Mouse (Mus musculus): ENCODE results near the gene Efna3.

Gene Efna3

GRCm38 (mm10) chr3:89330948-89331347 is 8.2 kb upstream of the Efna3 start:
- ChIA-PET POLR2A (interaction anchor here in 3 of 4 experiments (0.6 to 1.7 kb wide), 11 partner anchors 8 to 180 kb away, joined by 3 to 9 read pairs (median 3); partner anchors contain the start of genes Efna3 (in 1 of the 3), Hcn3 (in 1 of the 3) and Pbxip1 (in 1 of the 3)), CTCF (interaction anchor here in 3 of 4 experiments (0.5 to 2.0 kb wide), 8 partner anchors 8 to 194 kb away, joined by 3 to 9 read pairs (median 6); partner anchors contain the start of gene Adam15 (in 1 of the 3))

- POLR2A ChIA-PET, result interaction anchor here in 3 of 4 experiments (0.5 to 2.2 kb wide), 5 partner anchors 9 to 191 kb away, joined by 4 to 11 read pairs (median 9); partner anchors contain the start of genes Adam15 (in 1 of the 3) and Efna3 (in 1 of the 3)
- CTCF ChIA-PET, result interaction anchor here in 3 of 4 experiments (0.5 to 2.0 kb wide), 8 partner anchors 9 to 194 kb away, joined by 3 to 9 read pairs (median 6); partner anchors contain the start of gene Adam15 (in 1 of the 3)
Observed at GRCm38 (mm10) chr3:89330346-89330745, 7.6 kb upstream of the Efna3 start.

GRCm38 (mm10) chr3:89328623-89329022 is 5.9 kb upstream of the Efna3 start:
- CTCF ChIA-PET, result interaction anchor here (0.5 to 3.2 kb wide), 15 partner anchors 9 to 712 kb away, joined by 3 to 21 read pairs (median 4); partner anchors contain the start of gene Efna4 (in 1 of the 4)
- POLR2A ChIA-PET, result interaction anchor here (0.5 to 3.2 kb wide), 41 partner anchors 8 to 153 kb away, joined by 3 to 57 read pairs (median 3); partner anchors contain the start of genes Adam15 (in 2 of the 4), Efna4 (in 2 of the 4), Cks1b (in 1 of the 4) and Pbxip1 (in 1 of the 4)

- CTCF ChIA-PET, result interaction anchor here in 3 of 4 experiments (0.6 to 3.2 kb wide), 14 partner anchors 10 to 650 kb away, joined by 3 to 21 read pairs (median 4); partner anchors contain the start of gene Il6ra (in 1 of the 3)
- POLR2A ChIA-PET, result interaction anchor here in 3 of 4 experiments (0.6 to 3.2 kb wide), 22 partner anchors 7 to 965 kb away, joined by 3 to 57 read pairs (median 4); partner anchors contain the start of genes Adam15 (in 2 of the 3), Efna4 (in 2 of the 3), Flad1 (in 1 of the 3) and Gatad2b (in 1 of the 3)
Observed at GRCm38 (mm10) chr3:89327371-89327870, 4.7 kb upstream of the Efna3 start.

GRCm38 (mm10) chr3:89325882-89326281 is 3.1 kb upstream of the Efna3 start:
- CTCF ChIA-PET, result no interaction called here

GRCm38 (mm10) chr3:89322131-89322500 is 649 bp downstream of the Efna3 start:
- ChIA-PET CTCF (interaction anchor here in 3 of 4 experiments (0.6 to 1.7 kb wide), 17 partner anchors 14 to 1002 kb away, joined by 3 to 9 read pairs (median 4); partner anchors contain the start of genes Efna4 (in 2 of the 3) and Hcn3 (in 1 of the 3)), POLR2A (interaction anchor here (0.6 to 3.9 kb wide), 43 partner anchors 9 to 781 kb away, joined by 3 to 48 read pairs (median 4); partner anchors contain the start of genes Efna4 (in 3 of the 4), Adam15 (in 2 of the 4), Cks1b (in 2 of the 4) and Efna1 (in 2 of the 4))

More at GRCm38 (mm10) chr3:89325882-89326281, 3.1 kb upstream of the Efna3 start:
- POLR2A ChIA-PET, result no interaction called here

GRCm38 (mm10) chr3:89321183-89322130 is 1.3 kb downstream of the Efna3 start:
- POLR2A ChIA-PET, result interaction anchor here in 3 of 4 experiments (0.6 to 3.9 kb wide), 35 partner anchors 7 to 464 kb away, joined by 3 to 48 read pairs (median 4); partner anchors contain the start of genes Efna4 (in 2 of the 3), Adam15 (in 1 of the 3), Cks1b (in 1 of the 3) and Efna1 (in 1 of the 3)

GRCm38 (mm10) chr3:89320581-89321182 is 2.1 kb downstream of the Efna3 start:
- POLR2A ChIA-PET, result interaction anchor here in 3 of 4 experiments (0.7 to 3.9 kb wide), 21 partner anchors 8 to 465 kb away, joined by 3 to 48 read pairs (median 4); partner anchors contain the start of genes Efna4 (in 2 of the 3), Adam15 (in 1 of the 3), Efna1 (in 1 of the 3) and Pbxip1 (in 1 of the 3)
- CTCF ChIA-PET, result interaction anchor here in 2 of 4 experiments (0.6 to 1.8 kb wide), 16 partner anchors 10 to 414 kb away, joined by 3 to 12 read pairs (median 3); partner anchors contain the start of gene Efna4 (in 1 of the 2)

More at GRCm38 (mm10) chr3:89321183-89322130, 1.3 kb downstream of the Efna3 start:
- CTCF ChIA-PET, result interaction anchor here in 3 of 4 experiments (0.6 to 1.8 kb wide), 23 partner anchors 9 to 1002 kb away, joined by 3 to 12 read pairs (median 3); partner anchors contain the start of genes Efna4 (in 2 of the 3) and Hcn3 (in 1 of the 3)

GRCm38 (mm10) chr3:89319591-89320350 is 3.0 kb downstream of the Efna3 start:
- POLR2A ChIA-PET, result interaction anchor here in 3 of 4 experiments (0.7 to 3.9 kb wide), 18 partner anchors 9 to 669 kb away, joined by 3 to 48 read pairs (median 4); partner anchors contain the start of gene Efna4 (in 2 of the 3)
- CTCF ChIA-PET, result interaction anchor here in 2 of 4 experiments (0.9 to 3.6 kb wide), 7 partner anchors 11 to 34 kb away, joined by 3 to 20 read pairs (median 3); partner anchors contain the start of gene Efna4 (in 1 of the 2)

GRCm38 (mm10) chr3:89318971-89319590 is 3.7 kb downstream of the Efna3 start:
- ChIA-PET CTCF (interaction anchor here (0.6 to 3.6 kb wide), 16 partner anchors 11 to 165 kb away, joined by 3 to 20 read pairs (median 4); partner anchors contain the start of genes Efna4 (in 1 of the 4), Pmvk (in 1 of the 4), Trim46 (in 1 of the 4) and Zbtb7b (in 1 of the 4)), POLR2A (interaction anchor here in 3 of 4 experiments (0.6 to 3.4 kb wide), 15 partner anchors 10 to 668 kb away, joined by 3 to 21 read pairs (median 4); partner anchors contain the start of gene Hcn3 (in 1 of the 3))

- ChIA-PET CTCF (interaction anchor here (0.5 to 3.6 kb wide), 11 partner anchors 10 to 166 kb away, joined by 3 to 20 read pairs (median 4); partner anchors contain the start of genes Efna4 (in 1 of the 4) and Zbtb7b (in 1 of the 4)), POLR2A (interaction anchor here in 3 of 4 experiments (0.7 to 3.4 kb wide), 12 partner anchors 10 to 158 kb away, joined by 3 to 21 read pairs (median 4); partner anchors contain the start of gene Hcn3 (in 1 of the 3))
Observed at GRCm38 (mm10) chr3:89318316-89318715, 4.4 kb downstream of the Efna3 start.

GRCm38 (mm10) chr3:89317246-89317645 is 5.5 kb downstream of the Efna3 start:
- ChIA-PET POLR2A (interaction anchor here in 3 of 4 experiments (0.6 to 3.4 kb wide), 30 partner anchors 9 to 1056 kb away, joined by 3 to 21 read pairs (median 3); partner anchors contain the start of genes Efna4 (in 1 of the 3), Flad1 (in 1 of the 3) and Pygo2 (in 1 of the 3)), CTCF (interaction anchor here (0.5 to 3.6 kb wide), 69 partner anchors 9 to 1190 kb away, joined by 3 to 61 read pairs (median 5); partner anchors contain the start of genes Adam15 (in 3 of the 4), Efna4 (in 2 of the 4), Krtcap2 (in 2 of the 4) and Cks1b (in 1 of the 4))

- CTCF ChIA-PET, result interaction anchor here (0.5 to 3.6 kb wide), 71 partner anchors 8 to 1191 kb away, joined by 3 to 61 read pairs (median 5); partner anchors contain the start of genes Adam15 (in 3 of the 4), Efna4 (in 2 of the 4), Krtcap2 (in 2 of the 4) and Cks1b (in 1 of the 4)
- POLR2A ChIA-PET, result interaction anchor here in 3 of 4 experiments (0.6 to 3.4 kb wide), 31 partner anchors 8 to 1056 kb away, joined by 3 to 21 read pairs (median 3); partner anchors contain the start of genes Efna4 (in 1 of the 3), Flad1 (in 1 of the 3), Pygo2 (in 1 of the 3) and Scamp3 (in 1 of the 3)
Observed at GRCm38 (mm10) chr3:89316833-89317232, 5.9 kb downstream of the Efna3 start.
